Mouse (Mus musculus) lung, postnatal 0 days (tissue): ENCODE results near the gene Trim40. TPM values are rescaled to one million over a fixed set of nuclear protein-coding genes. Genes with fewer than 3 reads are reported as not detected.
A peak's percentile ranks its signal among the peaks of the same experiment; 100 is the strongest.

Experiments
- ATAC-seq: fragments of 200-750 bp; cut with Nextera tagmentation; 2 replicates; pipeline ENCODE4 v1.8.0; 2017; ENCODE audit warnings: moderate library complexity
- DNase-seq: peaks from one replicate; pipeline ENCODE4 v3.0.0-alpha.2; 2016; ENCODE audit warnings: low spot score
- H3K27ac ChIP-seq: fragments of 300-500 bp; sonication (generic); 2 replicates; pipeline ENCODE4 v1.5.1; 2014; ENCODE audit warnings: antibody characterized with exemption, mild to moderate bottlenecking, low read length, mixed read lengths
- H3K27me3 ChIP-seq: fragments of 300-500 bp; sonication (generic); replicated peaks from 2 replicates; pipeline ENCODE4 v1.6.1; 2014; ENCODE audit warnings: low read length, mixed read lengths; ENCODE audit not compliant: insufficient read depth
- H3K36me3 ChIP-seq: fragments of 300-500 bp; sonication (generic); 2 replicates; pipeline ENCODE4 v1.6.1; 2014; ENCODE audit warnings: low read length, mixed read lengths; ENCODE audit not compliant: insufficient read depth
- H3K4me1 ChIP-seq: fragments of 300-500 bp; sonication (generic); 2 replicates; pipeline ENCODE4 v1.6.1; 2014; ENCODE audit warnings: antibody characterized with exemption, low read depth, low read length, mixed read lengths; ENCODE audit not compliant: insufficient read depth
- H3K4me2 ChIP-seq: fragments of 300-500 bp; sonication (generic); replicated peaks from 2 replicates; pipeline ENCODE4 v1.6.1; 2014; ENCODE audit warnings: low read depth, mild to moderate bottlenecking, low read length, moderate library complexity, mixed read lengths
- H3K4me3 ChIP-seq: fragments of 300-500 bp; sonication (generic); 2 replicates; pipeline ENCODE4 v1.5.1; 2014; ENCODE audit warnings: low read depth, low read length
- H3K9ac ChIP-seq: fragments of 300-500 bp; sonication (generic); replicated peaks from 2 replicates; pipeline ENCODE4 v1.6.1; 2014; ENCODE audit warnings: low read depth, mild to moderate bottlenecking
- H3K9me3 ChIP-seq: fragments of 300-500 bp; sonication (generic); 2 replicates; pipeline ENCODE4 v1.6.1; 2016; ENCODE audit warnings: low read length, mixed read lengths
- CTCF ChIP-seq: IDR thresholded peaks from 2 replicates; pipeline ENCODE4 v1.5.1; 2016; ENCODE audit warnings: antibody characterized with exemption, mild to moderate bottlenecking
- EP300 ChIP-seq: IDR thresholded peaks from 2 replicates; pipeline ENCODE4 v1.6.1; 2016; ENCODE audit warnings: antibody characterized with exemption, mild to moderate bottlenecking, control low read depth
- WGBS: fragments of 180-500 bp; shearing (Covaris S2); extraction: QIAGEN DNeasy Blood & Tissue Kit; methylation state at CpG from one replicate; pipeline ENCODE4 v1.1.7; 2014; 5-methylcytosine and 5-hydroxymethylcytosine counted together
- polyA plus RNA-seq: library from polyadenylated mRNA; unstranded; fragments of >200 nt; fragmentation: Nextera tagmentation; extraction: Ambion mirVana; gene quantifications from 2 replicates; pipeline ENCODE4 v1.2.1, GENCODE M21; 2015

The Trim40 gene
- polyA plus RNA-seq, 1 experiment from 2014 or later: not detected

DNA sequence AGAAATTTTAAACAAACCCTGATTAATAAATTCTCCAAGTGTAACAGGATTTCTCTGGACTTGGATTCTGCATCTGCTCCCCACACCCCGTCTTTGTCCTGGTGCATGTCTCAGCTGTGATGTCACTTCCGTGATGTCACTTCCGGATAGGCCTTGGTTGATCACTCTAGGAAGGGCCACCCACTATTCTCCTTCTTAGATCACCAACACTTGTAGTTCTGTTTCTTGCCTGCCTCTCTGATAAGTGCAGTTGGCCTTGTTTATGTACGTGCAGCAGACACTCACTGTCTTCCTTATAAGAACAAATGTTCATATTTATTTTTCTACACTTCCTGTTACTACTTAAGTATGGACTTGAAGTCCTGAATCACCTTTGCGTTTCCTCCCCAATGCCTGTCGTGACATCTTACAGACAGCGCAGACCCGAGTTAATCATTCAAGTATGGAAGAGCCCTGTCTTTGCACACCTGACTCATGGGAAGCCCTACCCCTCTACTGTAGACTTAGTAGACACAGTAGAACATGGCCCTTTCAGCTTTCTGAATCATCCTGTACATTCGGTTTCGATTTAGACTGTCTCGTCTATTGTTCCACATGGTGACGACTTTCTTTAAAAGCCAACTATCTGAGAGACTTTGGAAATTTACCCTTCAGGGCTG is 4.7 kb downstream of the Trim40 start:
- no peaks in the 10 kb centered on the region for H3K4me1 ChIP-seq
- H3K4me2 ChIP-seq: no peak overlapping the region
- TF ChIP-seq EP300 (no peak), CTCF (no peak)
- ATAC-seq (no peak), DNase-seq (no peak)
- no peaks in the 10 kb centered on the region for H3K27me3 ChIP-seq
- WGBS: 81% methylated on average over 12 of the region's 12 CpGs
- H3K9me3 ChIP-seq: no peaks in the 10 kb centered on the region
- H3K9ac ChIP-seq: no peak overlapping the region
- no peak overlapping the region for H3K4me3 ChIP-seq
- H3K36me3 ChIP-seq: no peaks in the 10 kb centered on the region
- no peak overlapping the region for H3K27ac ChIP-seq

DNA sequence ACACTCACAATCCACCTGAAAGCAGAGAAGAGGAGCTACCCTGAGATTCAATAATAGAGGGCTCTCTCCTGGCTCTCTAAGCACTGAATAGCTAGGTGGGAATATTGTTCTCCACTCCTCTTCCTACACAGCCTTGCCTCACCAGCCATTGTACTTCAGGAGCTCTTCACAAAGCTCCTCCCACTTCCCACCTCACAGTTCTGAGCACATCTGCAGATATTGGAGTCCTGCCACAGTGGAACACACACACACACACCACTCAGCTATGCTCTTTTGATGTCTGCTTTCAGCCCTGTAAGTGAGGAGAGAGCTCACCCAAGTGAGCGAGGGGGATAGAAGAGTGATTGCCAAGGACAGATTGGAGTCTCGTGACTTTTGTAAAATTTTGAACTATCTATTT is 6.6 kb downstream of the Trim40 start:
- TF ChIP-seq EP300: no peak
- TF ChIP-seq CTCF: no peak
- H3K4me3 ChIP-seq: no peak overlapping the region
- WGBS: 31% methylated on average over 2 of the region's 2 CpGs
- H3K4me1 ChIP-seq: no peaks in the 10 kb centered on the region
- H3K4me2 ChIP-seq: no peak overlapping the region
- DNase-seq (peak; percentile 64), ATAC-seq (peak; percentile 64)
- H3K36me3 ChIP-seq: no peaks in the 10 kb centered on the region
- H3K9me3 ChIP-seq: no peaks in the 10 kb centered on the region
- H3K27me3 ChIP-seq: no peaks in the 10 kb centered on the region
- no peak overlapping the region for H3K9ac ChIP-seq
- no peak overlapping the region for H3K27ac ChIP-seq

DNA sequence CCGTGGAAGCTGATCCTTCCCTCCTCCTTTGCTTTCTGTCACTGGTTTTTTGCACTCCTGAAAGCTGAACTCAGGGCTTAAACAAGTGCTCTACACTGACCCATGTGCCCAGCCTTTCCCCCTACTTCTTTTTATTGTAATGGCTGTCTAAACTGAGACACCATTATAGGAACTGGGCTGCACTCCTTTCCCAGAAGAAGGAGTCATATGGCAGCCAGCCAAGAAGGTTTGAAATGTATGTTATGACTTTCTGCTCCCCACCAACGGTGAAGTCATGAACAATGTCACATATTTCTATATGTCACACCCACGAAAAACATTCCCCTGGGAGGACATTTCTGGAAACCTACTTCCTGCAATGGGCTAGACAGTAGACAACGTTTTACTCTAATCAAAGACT is 15.3 kb downstream of the Trim40 start:
- Histone ChIP-seq H3K27me3 (no peaks in the 10 kb centered on the region), H3K9me3 (no peaks in the 10 kb centered on the region), H3K36me3 (no peaks in the 10 kb centered on the region), H3K9ac (no peak overlapping the region), H3K27ac (no peak overlapping the region), H3K4me2 (no peak overlapping the region), H3K4me1 (no peaks in the 10 kb centered on the region), H3K4me3 (no peak overlapping the region)
- WGBS: 23% methylated on average over 4 of the region's 4 CpGs
- TF ChIP-seq EP300 (no peak), CTCF (no peak)
- DNase-seq: peak; percentile 26
- peak; percentile 6; the same call in 1 of the 2 replicates for ATAC-seq

DNA sequence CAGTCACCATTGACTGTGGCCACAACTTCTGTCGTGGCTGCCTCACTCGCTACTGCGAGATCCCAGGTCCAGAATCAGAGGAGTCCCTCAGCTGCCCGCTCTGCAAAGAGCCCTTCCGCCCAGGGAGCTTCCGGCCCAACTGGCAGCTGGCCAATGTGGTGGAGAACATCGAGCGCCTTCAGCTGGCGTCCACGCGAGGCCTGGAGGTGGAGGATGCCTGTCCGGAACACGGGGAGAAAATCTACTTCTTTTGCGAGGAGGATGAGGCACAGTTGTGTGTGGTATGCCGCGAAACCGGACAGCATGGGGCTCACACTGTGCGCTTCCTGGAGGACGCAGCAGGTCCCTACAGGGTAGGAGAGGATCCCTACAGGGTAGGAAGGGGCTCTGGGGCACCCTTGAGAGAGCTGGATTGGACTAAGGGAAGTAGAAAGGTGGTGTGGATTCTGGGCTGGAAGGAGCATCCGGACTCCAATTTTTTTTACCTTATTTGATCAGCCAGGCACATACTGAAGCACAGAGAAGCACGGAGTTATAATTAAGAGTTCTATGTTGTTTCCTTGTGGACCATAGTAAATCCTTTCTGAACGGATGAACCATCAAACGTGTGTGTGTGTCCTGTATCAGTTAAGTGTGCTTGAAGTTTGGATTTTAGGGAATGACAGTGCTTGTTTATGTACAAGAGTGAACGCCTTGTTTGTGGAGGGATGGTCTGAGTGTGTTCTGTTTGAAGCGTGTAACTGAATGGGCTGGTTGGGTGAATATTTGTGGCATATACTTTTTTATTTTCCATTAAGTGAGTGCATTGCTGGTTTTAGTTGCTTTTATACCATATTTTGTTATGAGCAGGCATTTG is 19.7 kb downstream of the Trim40 start:
- Histone ChIP-seq H3K27ac (no peak overlapping the region), H3K36me3 (no peaks in the 10 kb centered on the region), H3K27me3 (peaks cover 10% of the 10 kb centered on the region; the same call in 1 of the 2 replicates), H3K4me3 (no peak overlapping the region), H3K9me3 (no peaks in the 10 kb centered on the region), H3K9ac (no peak overlapping the region; the same call in 1 of the 2 replicates), H3K4me1 (0 out of 2 replicates have a peak, but pooled peaks cover 2% of the 10 kb centered on the region), H3K4me2 (no peak overlapping the region)
- no peak for TF ChIP-seq CTCF
- no peak for TF ChIP-seq EP300
- peak; percentile 19 for DNase-seq
- no peak; the same call in 1 of the 2 replicates for ATAC-seq
- 56% methylated on average over 25 of the region's 25 CpGs for WGBS

DNA sequence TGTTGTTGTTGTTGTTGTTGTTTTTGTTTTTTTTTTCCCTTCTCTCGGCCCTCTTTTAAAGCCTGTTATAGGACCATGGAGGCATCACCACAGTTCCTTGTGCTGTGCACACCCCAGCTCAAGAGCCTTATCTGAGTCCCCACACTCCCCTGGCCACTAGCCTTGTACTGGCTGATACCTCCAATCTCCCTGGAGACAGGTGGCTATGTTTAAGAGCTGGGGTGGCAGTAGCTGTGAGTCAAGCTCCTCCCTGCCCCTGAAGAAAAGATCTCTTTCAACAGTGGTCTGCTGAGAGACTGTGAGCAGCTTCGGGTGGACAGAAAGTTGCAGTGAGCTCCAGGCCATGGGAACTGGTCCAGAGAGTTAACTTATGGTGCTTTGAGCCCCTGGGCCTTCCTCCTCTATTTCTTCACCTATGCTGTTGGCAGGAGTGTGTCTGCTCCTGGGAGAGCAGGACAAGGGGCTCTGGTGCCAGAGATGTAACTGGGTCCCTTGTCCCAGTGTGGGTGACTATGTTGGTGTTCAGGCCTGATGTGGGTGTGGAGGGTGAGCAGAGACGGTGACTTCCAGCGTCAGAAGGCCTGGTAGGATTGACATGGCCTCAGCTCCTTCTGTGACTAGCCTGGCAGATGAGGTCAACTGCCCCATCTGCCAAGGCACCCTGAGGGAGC is 20.5 kb downstream of the Trim40 start, which contains the start of gene Trim10:
Trim10 (plus strand) TSS at position 291 of the 671 bp plus-strand sequence.
- no peak for TF ChIP-seq CTCF
- no peak for TF ChIP-seq EP300
- Histone ChIP-seq H3K36me3 (no peaks in the 10 kb centered on the region), H3K9ac (no peak within 1 kb of the TSS; the same call in 1 of the 2 replicates), H3K4me2 (no peak within 1 kb of the TSS), H3K4me1 (0 out of 2 replicates have a peak, but pooled peaks cover 2% of the 10 kb centered on the region), H3K27me3 (peaks cover 10% of the 10 kb centered on the region; the same call in 1 of the 2 replicates), H3K9me3 (no peaks in the 10 kb centered on the region), H3K27ac (no peak within 1 kb of the TSS), H3K4me3 (no peak within 1 kb of the TSS)
- ATAC-seq (peak; percentile 37; the same call in 1 of the 2 replicates), DNase-seq (no peak)
- WGBS: 74% methylated on average over 4 of the region's 4 CpGs

DNA sequence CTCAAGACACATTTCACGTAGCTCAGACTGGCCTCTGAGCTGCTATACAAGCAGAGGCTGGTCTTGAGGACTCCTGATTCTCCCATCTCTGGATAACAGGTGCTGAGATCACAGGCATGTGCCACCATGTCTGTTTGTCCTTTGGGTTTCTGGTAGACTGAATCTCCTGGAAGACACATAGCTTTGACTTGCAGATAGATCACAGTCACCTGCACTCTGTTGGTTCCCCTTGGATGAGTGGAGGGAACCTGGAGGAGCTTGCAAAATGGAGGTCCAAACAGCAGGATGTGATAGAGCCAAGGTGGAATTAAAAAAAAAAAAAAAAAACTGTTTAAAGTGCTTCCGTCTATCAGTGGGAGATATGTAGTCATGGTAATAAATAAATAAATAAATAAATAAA is 21.1 kb downstream of the Trim40 start:
- TF ChIP-seq CTCF: no peak
- Histone ChIP-seq H3K4me2 (no peak overlapping the region), H3K36me3 (no peaks in the 10 kb centered on the region), H3K4me1 (0 out of 2 replicates have a peak, but pooled peaks cover 2% of the 10 kb centered on the region), H3K9me3 (no peaks in the 10 kb centered on the region), H3K4me3 (no peak overlapping the region), H3K27me3 (peaks cover 10% of the 10 kb centered on the region; the same call in 1 of the 2 replicates), H3K27ac (no peak overlapping the region), H3K9ac (no peak overlapping the region)
- ATAC-seq: no peak
- WGBS: 74% methylated on average over 2 of the region's 2 CpGs
- no peak for DNase-seq
